Mouse (Mus musculus): ENCODE measurements around the gene Aph1c.

DNA sequence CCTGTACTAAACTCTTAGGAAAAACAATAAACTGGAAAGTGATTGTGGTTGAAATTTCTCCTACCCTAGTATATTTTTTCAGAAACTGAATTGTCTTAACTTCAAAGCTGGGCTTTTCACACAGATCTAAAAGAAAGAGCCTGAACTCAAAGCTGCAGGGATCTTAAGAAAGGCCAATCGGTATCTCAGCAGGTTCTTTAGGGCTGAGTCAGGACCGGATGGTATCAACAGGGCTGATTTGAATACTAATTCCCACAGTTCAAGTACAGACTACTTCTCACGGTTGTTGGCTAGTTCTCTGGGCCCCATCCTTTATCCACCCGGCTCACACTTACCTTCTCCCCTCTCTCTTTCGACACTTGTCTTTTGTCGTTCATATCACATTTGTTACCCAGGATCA is 18.1 kb upstream of the Aph1c start:
- TF ChIP-seq EP300 (IDR thresholded peaks at IDR 0.05; ENCODE audit: low read length) (no peak), POLR2A (IDR thresholded peaks at IDR 0.05; ENCODE audit: low read depth, low read length) (no peak), ZMIZ1 (IDR thresholded peaks at IDR 0.05; ENCODE audit: low read depth, low read length) (no peak), SIN3A (IDR thresholded peaks at IDR 0.05; ENCODE audit: low read length) (no peak), SMC3 (IDR thresholded peaks at IDR 0.05; ENCODE audit: low read depth, low read length) (no peak), CTCF (conservative IDR thresholded peaks at IDR 0.05 in 1 of 2, IDR thresholded peaks at IDR 0.05 in 1 of 2; ENCODE audit: low read depth in 2 of 2, low read length in 2 of 2) (no peak), CHD2 (IDR thresholded peaks at IDR 0.05; ENCODE audit: low read length) (no peak), MAZ (IDR thresholded peaks at IDR 0.05; ENCODE audit: low read depth, low read length) (no peak), ZC3H11A (IDR thresholded peaks at IDR 0.05; ENCODE audit: low read depth, low read length) (no peak), MAX (IDR thresholded peaks at IDR 0.05; ENCODE audit: low read length) (no peak), RAD21 (IDR thresholded peaks at IDR 0.05; ENCODE audit: low read depth, low read length) (no peak), USF2 (conservative IDR thresholded peaks at IDR 0.05; ENCODE audit: low read depth, low read length) (no peak)

Measured in CH12.LX (cell line).